Mouse (Mus musculus) activated CD4-positive, CD25-positive, alpha-beta regulatory T cell, adult 9 weeks (primary cell): ENCODE measurements around the gene Gm13288. TPM values are rescaled to one million over a fixed set of nuclear protein-coding genes. Genes with fewer than 3 reads are reported as not detected.

Experiments
- polyA plus RNA-seq: library from polyadenylated mRNA; unstranded; fragments of 100-300 nt; shearing (Covaris generic); gene quantifications from one replicate; pipeline ENCODE4 v1.2.1, GENCODE M21; 2017

The Gm13288 gene
- polyA plus RNA-seq: not detected

GRCm38 (mm10) chr4:88805231-88805630 lies at the start of gene Gm13288:
Gene Gm13288, plus strand, starts transcription at chr4:88805531.

GRCm38 (mm10) chr4:88759610-88760268 lies 45.6 kb upstream of the Gm13288 start, which contains the start of gene Gm13283:
Gene Gm13283, plus strand, starts transcription at chr4:88760119.

GRCm38 (mm10) chr4:88773534-88773933 lies 31.8 kb upstream of the Gm13288 start, which contains the start of gene Gm13290:
Gene Gm13290, plus strand, starts transcription at chr4:88773834.

GRCm38 (mm10) chr4:88776622-88777021 lies 28.7 kb upstream of the Gm13288 start, which contains the start of gene Gm13289:
Gene Gm13289, plus strand, starts transcription at chr4:88776922.

GRCm38 (mm10) chr4:88779550-88779949 lies 25.8 kb upstream of the Gm13288 start, which contains the start of gene Gm13272:
Gene Gm13272, plus strand, starts transcription at chr4:88779850.

GRCm38 (mm10) chr4:88781831-88782230 lies 23.5 kb upstream of the Gm13288 start, which contains the start of gene Ifnz:
Gene Ifnz, plus strand, starts transcription at chr4:88782131.

GRCm38 (mm10) chr4:88785409-88785808 lies 19.9 kb upstream of the Gm13288 start, which contains the start of gene Gm13276:
Gene Gm13276, plus strand, starts transcription at chr4:88785709.

GRCm38 (mm10) chr4:88788402-88788801 lies 16.9 kb upstream of the Gm13288 start, which contains the start of gene Gm13277:
Gene Gm13277, plus strand, starts transcription at chr4:88788632.

GRCm38 (mm10) chr4:88791250-88791649 lies 14.1 kb upstream of the Gm13288 start, which contains the start of gene Gm13278:
Gene Gm13278, plus strand, starts transcription at chr4:88791550.

GRCm38 (mm10) chr4:88793936-88794675 lies 11.2 kb upstream of the Gm13288 start, which contains the start of gene Gm13275:
Gene Gm13275, plus strand, starts transcription at chr4:88794487.

GRCm38 (mm10) chr4:88797097-88797496 lies 8.2 kb upstream of the Gm13288 start, which contains the start of gene Gm13279:
Gene Gm13279, plus strand, starts transcription at chr4:88797397.

GRCm38 (mm10) chr4:88799365-88799764 lies 6.0 kb upstream of the Gm13288 start, which contains the start of gene Gm13285:
Gene Gm13285, plus strand, starts transcription at chr4:88799665.

GRCm38 (mm10) chr4:88802954-88803353 lies 2.4 kb upstream of the Gm13288 start, which contains the start of gene Gm13287:
Gene Gm13287, plus strand, starts transcription at chr4:88803254.

GRCm38 (mm10) chr4:88815928-88816327 lies 10.6 kb downstream of the Gm13288 start, which contains the start of gene Ifna7:
Gene Ifna7, plus strand, starts transcription at chr4:88816228.

GRCm38 (mm10) chr4:88819659-88820058 lies 14.3 kb downstream of the Gm13288 start, which contains the start of gene Ifna11:
Gene Ifna11, plus strand, starts transcription at chr4:88819959.

GRCm38 (mm10) chr4:88827116-88827515 lies 21.8 kb downstream of the Gm13288 start, which contains the start of gene Ifna6:
Gene Ifna6, plus strand, starts transcription at chr4:88827416.

GRCm38 (mm10) chr4:88835225-88835624 lies 29.9 kb downstream of the Gm13288 start, which contains the start of gene Ifna5:
Gene Ifna5, plus strand, starts transcription at chr4:88835525.

GRCm38 (mm10) chr4:88841438-88841911 lies 36.1 kb downstream of the Gm13288 start, which contains the start of gene Ifna4:
Gene Ifna4, plus strand, starts transcription at chr4:88841861.

GRCm38 (mm10) chr4:88849698-88850097 lies 44.4 kb downstream of the Gm13288 start, which contains the start of gene Ifna1:
Gene Ifna1, plus strand, starts transcription at chr4:88850087.

